Mouse (Mus musculus) liver (tissue): ENCODE results near the gene Cnr2.

Source experiments
- DNase-seq: peaks from one replicate; pipeline ENCODE4 v3.0.0-alpha.2; 2020; ENCODE audit warnings: mixed read lengths

Gene Cnr2

DNA sequence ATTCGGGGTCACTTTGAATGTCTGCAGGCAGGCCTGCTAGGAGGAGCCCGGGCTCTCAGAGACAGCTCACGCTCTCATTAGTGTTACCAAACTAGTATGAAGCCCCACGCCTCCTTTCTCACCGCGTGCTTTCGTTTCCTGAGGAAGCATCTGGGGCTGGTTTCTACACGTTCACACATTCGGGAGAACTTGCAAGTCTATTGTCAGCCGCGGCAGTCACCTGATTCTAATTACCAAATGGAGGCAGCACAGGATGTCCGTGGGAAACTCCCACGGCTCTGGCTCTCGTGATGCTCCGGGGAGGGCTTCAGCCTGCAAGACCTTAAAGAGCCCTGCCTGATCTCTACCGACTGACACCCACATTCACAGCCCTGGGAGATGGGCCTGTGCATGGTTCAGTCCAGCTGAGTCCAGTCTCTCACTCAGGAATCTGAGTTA is 18.6 kb upstream of the Cnr2 start:
- peak; percentile 66 for DNase-seq

DNA sequence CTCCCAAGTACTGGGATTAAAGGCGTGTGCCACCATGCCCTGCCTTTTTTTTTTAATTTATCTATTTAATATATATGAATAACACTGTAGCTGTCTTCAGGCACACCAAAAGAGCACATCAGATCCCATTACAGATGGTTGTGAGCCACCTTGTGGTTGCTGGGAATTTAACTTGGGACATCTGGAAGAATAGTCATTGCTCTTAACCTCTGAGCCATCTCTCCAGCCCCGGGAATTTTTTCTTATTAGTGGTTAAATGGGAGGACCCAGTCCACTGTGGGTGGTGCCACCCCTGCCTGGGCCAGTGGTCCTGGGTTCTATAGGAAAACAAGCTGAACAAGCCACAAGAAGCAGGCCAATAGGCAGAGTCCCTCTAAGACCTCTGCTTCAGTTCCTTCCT is 17.5 kb upstream of the Cnr2 start:
- no peak for DNase-seq

DNA sequence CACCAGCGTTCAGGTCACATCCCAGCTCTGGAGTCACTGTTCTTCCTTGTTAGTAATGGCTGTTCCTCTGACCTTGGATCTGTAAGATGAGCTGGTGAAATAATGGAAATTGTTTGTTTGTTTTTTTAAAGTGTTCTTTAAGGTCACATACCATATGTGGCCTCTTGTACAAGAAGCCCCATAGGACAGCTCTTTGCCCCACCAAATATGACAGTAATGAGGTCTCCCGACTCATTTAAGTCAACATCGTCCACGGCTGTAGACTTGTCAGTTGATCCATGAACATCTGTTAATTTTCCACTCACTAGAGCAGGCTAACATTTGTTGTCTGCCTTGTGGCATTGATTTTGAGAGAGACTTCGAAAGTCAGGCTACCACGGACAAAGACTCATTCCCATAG is 16.2 kb upstream of the Cnr2 start:
- DNase-seq = no peak

DNA sequence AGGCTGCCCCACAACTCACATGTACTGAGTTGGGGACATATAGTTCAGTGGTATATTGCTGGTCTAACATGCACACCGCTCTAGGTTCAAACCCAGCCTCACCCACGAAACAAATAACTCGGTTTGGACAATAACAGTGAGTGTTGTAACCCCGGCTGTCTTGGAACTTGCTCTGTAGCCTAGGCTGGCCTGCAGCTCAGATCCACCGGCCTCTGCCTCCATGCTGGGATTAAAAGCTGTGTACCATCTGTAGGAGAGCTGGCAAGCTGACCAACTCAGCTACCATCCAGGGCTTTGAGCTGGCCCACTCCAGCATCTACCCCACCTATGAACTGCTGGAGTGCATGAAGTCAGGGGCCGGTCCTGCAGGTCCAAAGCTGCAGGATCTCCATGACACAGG is 15.2 kb upstream of the Cnr2 start:
- no peak for DNase-seq

DNA sequence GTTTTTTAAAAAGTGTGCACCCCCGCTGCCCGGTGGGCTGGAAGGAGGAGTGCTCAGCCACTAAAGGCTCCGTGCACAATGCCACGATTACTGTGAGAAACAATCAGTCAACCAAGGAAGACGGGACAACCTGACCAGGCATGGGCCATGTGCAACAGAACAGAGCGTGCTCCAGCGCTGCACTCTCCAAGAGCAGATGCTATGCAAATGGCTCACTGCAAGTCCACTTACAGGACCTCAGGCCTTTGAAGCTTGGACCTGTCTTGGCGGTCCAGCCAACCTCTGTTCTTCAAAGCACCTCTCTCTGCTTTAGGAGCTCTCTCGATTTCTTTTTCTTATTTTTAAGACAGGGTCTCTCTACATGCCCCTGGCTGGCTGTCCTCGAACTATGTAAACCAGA is 14.6 kb upstream of the Cnr2 start:
- DNase-seq = no peak

DNA sequence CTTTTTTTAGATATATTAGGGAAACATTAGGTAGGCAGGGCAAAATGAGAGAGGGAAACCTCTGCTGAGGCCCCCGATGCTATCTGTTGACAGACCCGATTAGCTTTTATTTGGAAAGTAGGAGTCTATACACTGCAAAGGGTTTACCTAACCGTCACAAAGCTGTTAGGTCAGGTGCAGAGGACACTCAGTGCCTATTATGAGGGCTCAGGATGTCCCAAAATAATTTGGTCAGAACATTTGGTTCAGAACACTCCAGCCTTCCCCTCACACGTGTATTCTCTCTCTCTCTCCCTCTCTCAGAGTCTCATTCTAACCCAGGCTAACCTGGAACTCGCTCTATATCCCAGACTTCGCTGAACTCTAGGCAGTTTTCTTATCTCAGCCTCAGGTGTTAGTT is 13.2 kb upstream of the Cnr2 start:
- DNase-seq = no peak

DNA sequence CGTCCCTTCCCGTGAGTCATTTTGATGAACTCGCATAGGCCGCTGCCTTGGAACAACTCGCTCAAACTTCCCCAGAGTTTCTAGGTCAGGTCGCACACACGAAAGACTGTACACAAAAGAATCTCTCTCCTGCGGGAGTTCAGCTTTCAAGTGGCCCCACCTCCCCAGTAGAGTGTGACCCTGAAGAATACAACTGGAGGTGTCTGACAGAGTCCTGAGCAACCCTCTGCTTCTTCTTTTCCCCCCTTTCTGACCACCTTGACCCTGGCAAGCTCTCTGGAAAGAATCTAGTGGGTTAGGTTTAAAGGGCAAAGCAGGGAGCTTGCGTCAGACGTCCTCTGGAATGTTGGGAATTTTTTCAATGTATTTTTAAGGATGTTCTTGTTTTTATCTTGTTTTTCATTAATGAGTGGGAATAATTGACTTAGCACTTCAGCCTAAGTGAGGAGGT is 11.8 kb upstream of the Cnr2 start:
- no peak for DNase-seq

DNA sequence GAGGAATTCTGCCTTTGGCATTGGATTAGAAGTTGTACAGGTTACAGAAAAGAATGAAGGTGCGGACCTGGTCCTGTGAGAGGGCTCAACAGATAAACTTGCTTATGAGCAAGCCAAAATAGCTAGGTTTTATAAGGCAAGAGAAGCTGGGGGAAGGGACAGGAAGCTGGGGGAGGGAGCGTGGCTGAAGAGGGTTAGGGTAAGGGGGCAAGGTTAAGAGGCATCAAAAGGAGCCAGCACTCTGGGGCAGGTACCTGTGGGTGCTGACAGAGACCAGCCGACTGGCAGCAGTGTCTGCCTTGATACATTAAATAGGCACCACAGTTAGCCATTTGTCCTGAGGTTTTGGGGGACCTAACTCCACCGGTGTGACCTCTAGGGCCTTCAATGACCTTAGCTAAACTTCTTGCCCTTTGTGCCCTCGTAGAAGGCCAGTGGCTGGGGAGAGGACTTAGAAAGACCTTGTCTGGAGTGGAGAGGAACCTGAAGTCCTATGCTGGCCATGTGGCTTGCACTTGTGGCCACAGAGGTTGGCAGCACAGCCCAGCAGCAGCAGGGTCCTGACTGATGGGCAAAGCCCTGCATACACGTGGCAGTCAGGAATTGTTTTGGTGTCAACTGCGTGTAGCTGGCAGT is 11.2 kb upstream of the Cnr2 start:
- no peak for DNase-seq

DNA sequence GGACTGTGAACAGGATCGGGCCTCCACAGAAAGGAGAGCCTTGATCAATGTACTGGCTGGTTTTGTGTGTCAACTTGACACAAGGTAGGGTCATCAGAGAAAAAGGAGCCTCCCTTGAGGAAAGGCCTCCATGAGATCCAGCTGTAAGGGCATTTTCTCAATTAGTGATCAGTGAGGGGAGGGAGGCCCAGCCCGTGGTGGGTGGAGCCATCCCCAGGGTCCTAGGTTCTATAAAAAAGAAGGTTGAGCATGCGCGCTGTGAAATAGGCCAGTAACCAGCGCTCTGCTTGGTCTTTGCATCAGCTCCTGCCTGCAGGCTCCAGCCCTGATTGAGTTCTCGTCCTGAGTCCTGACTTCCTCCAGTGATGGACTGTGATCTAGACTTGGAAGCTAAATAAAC is 10.7 kb upstream of the Cnr2 start:
- no peak for DNase-seq

DNA sequence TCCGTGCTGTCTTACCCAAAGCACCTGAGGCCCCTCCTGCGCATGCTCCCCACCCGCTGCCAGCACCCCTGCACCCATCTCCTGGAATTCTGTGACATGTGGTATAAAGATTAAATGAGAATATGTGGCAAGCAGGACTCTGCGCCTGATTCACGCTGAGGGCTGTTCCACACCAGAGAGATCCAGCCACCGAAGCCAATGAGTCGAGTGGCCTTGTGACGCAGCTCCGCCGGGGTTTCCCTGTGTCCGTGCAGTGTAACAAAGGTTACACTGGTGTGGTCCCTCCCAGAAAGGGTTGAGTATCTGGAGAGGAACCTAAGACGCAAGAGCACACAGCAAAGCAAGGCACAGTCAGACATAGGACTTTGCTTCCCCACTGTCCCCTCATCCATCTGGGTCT is 9.5 kb upstream of the Cnr2 start:
- DNase-seq = no peak

DNA sequence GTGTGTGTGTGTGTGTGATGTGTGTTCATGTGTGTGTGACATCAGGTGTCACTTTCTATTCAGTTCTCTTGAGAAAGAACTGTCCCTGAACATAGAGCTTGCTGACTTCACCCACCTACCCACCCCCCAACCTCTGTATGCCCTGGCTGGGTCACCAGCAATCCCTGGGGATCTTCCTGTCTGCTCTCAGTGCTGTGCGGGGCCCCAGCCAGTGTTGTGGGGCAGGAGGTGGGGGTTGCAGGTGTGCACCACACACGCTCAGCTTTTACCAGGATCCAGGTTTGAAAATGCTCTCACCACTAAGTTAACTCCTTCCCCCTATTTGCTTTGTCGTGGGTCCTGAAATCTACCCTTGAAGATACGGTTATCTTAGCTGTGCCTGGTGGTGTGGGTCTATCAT is 9.0 kb upstream of the Cnr2 start:
- no peak for DNase-seq

DNA sequence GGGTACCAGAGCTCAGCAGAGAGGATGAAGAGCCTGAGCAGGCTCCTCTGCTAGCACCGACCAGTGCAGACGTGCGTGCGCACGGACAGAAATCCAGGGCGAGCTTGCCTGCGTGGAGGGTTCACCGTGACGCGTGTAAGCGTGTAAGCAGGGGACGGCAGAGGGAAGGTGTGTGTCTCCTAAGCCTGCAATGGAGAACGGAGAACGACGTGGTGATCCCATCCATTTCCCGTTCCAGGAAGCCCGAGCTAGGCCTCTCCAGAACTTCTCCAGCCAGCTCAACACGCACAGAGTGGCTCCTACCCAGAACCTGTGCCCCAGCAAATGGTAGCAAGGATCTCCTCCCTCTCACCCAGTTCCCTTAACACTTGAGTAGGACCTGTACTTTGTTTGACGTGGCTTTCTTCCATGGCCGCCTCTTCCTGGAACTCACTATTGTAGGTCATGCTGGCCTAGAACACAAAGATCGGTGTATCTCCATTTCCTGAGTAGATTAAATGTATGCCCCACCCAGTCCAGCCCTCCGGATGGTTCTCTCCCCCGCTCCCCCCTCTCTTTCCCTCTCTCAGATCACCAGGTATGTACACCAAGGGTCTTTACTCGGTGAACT is 6.6 kb upstream of the Cnr2 start:
- DNase-seq = no peak

DNA sequence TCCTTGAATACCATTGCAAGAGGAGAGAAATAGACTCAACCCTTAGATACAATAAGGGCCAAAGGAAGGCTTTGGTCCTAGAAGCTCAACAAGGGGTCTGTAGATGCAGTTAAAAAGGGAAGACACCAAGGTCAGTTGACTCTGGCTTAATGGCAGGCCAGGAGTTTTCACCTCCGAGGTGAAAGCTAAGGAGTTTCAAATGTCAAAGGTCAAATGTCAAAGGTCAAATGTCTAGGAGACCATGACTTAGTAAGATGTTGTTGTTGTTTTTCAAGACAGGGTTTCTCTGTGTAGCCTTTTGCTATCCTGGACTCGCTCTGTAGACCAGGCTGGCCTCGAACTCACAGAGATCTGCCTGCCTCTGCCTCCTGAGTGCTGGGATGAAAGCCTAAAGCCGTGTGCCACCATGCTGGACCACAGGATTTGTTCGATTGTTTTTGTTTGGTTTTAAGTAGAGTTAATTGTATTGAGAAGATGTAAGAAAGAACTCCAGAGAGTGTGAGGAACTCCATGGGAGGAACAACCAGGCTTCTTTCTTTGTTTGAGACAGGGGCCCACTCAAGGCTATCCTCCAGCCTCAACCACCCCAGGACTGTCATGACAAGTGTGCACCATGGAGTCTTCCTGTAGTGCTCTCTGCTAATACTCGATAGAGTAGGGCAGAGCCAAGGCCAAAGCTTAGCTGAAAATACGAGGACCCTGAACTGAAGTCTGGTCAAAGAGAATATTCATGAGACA is 5.9 kb upstream of the Cnr2 start:
- no peak for DNase-seq

DNA sequence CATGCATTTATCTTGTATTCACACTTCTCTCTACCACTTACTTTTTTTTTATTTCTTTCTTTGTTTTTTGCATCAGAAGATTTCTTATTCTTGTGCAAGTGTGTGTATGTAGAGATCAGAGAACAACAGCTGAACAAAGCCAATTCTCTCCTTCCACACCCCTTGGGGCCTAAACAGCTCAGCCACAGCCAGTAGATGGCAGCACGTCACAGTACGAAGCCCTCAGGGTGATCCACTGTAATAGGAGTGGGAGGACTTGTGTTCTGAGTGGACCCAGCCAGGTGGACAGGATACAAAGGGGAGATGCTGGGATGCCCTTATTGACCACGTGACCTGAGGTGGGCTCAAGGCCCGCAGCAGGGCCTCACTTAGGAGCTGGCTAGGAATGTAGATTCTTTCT is 5.3 kb upstream of the Cnr2 start:
- peak; percentile 73 for DNase-seq

DNA sequence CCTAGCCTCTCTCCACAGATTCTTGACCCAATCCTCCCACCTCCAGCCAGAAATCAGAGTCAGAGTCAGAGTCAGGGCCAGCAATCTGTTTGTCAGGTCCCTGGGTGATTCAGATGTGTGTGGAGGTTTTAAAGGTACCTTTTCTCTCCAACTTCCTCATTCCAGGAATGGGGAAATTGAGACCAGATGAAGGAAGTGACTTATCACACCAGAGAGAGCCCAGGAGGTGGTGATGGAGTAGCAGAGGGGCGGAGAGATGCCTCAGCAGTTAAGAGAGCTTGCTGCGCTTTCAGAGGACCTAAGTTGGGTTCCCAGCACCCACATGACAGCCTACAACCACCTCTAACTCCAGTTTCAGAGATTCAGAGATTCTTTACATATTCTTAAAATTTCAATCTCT is 3.7 kb upstream of the Cnr2 start:
- no peak for DNase-seq

DNA sequence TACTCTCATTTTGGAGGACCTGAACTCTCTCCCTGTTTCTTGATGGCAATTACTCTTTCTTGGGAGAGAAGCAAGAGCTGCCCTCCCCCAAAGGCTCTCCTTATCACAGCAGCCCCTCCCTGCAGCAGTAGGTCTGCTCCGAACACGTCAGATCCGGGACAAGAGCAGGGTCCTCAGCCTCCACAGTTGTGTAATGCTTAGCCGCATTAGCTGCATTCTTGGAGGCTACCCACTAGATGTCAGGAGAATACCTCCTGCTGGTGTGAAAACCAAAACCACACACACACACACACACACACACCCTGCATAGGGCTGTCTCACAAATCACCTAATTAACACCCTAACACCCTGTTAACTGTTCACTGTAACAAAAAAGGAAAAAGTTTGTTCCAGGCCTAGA is 2.3 kb upstream of the Cnr2 start:
- peak; percentile 47 for DNase-seq

DNA sequence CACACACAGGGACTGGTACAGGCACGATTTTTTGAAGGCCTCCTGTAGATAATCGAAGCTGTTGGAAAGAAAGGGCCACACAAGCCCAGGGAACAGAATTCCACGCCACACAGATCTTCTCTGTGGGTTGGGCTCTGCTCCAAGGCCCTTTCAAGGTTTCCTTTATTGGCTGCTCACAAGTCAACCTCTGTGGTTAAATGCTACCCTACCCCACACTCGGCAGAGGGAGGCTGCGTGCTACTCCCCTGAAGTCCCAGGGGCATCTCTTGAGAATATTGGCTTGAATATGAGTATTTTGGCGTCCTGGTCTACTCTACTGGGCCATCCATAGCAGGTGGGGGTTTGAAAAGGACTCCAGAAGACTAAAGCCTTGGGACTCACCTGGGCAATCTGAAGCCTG is 963 bp downstream of the Cnr2 start:
- DNase-seq = no peak

DNA sequence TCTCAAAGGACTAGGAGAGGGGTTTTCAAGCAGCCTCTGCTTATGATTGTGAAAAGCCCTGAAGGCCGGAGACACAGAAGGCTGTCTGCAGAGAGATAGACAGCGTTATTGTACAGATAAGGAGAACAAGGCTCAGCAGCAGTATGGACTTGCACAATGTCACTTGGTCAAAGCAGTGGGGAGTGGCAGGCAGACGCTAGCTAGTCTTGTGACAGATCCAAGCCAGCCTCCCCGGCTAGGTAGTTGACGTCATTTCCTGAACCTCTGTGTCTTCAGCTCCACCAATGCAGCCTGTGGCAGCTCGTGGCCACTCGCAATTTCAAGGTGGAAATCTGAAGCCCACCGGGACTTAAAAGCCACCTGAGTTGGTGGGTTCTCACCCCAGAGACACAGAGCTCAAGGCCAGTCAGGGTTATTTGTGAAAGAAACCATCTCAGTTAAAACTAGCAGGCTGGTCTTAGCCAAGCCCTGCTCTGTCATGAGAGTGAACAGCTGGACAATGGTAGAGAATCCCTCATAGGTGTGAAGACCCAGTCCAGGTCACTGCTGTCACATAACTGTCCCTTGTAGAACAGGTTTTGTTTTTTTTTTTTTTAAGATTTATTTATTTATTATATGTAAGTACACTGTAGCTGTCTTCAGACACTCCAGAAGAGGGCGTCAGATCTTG is 3.3 kb downstream of the Cnr2 start:
- DNase-seq = peak; percentile 86

DNA sequence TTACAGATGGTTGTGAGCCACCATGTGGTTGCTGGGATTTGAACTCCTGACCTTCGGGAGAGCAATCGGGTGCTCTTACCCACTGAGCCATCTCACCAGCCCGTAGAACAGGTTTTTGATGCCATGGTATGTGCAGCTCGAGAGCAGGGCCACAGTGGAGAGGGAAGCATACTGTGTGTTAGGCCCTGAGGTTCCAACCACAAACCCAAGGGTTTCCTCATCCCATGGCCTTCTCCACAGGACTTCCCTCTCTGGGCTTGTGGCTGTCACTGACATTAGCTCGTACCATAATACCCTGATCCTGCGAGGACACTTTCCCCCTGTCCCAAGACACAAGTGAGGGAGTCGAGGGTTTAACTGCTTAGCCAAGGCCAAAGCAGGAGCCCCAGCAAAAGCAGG is 3.9 kb downstream of the Cnr2 start:
- no peak for DNase-seq

DNA sequence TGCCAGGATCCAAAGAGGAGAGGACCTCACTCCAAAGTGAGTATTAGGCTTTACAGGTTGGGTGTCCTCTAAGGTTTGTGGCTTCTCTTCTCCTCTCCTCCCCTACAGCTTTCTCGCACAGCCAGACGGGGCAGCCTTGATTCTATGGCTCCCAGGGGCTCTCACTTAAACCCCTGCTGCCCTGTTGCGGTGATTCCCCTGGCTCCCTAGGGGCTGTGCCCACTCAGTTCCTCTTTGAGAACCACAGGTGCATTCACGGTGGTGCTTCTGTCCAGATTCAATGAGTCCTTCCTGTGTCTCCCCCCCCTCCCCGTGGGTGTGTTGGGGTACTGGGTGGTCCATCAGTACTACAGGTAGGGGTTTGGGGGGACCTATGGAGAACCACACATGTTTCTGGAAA is 4.8 kb downstream of the Cnr2 start:
- DNase-seq = no peak

DNA sequence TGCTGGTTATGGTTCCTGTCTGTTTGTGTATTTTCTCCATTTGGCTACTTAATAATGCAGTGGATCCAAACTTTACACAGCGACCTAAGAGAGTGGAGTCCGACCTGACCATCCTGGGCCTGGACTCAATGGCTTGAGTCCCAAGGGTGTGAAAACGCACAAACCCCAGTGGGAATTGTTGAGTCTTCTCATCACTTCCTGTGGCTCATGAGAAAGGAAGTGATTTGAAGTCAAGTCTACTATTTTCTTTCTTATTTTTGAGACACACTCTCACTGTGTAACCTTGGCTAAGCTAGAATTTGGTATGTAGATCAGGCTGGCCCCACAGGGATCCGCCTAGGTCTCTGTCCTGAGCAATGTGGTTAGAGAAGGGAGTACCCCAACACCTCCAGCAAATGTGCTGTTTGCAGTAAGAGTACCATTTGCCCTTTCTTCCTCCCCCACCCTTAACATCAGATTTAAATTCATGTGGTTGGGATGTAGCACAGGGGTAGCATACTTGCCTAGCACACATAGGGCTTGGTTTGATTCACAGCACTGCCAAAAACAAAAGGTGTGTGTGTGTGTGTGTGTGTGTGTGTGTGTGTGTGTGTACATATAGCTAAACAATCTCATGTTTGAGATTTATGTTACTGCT is 7.5 kb downstream of the Cnr2 start:
- no peak for DNase-seq

DNA sequence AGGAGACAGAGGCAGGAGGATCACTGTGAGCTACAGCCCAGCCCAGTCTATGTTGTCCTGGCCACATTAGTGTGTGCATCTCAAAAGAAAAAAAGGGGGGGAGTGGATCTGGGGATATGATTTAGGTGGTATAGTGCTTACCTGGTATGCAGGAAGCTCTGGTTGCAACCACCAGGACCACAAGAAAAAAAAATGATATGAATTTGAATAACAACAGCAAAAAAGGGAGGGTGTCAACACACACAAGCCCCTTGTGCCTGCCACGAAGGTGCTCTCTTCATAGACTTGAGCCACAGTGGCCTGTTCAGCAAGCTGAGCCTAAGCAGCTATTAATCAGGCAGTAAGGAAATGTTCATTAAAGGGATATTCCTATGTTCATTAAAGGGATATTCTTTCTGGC is 9.6 kb downstream of the Cnr2 start:
- no peak for DNase-seq

DNA sequence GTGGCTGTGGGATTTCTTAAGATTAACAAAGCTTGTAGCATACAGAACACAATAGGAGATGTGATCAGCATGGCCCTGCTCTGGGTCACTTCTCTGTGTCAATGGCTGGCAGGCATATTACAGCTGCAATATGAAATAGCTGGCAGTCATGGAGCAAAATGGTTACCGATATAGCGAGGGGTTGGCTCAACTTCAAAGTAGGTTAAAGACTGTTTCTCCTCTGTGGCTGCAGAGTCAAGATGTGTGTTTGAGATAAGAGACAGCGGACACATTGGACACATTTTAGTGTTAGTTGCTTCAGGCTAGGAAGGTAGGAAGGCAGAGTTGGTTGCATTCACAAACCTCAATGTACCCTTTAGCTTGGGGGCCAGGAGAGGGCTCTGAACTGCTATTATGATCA is 11.4 kb downstream of the Cnr2 start:
- DNase-seq = no peak
